Mouse (Mus musculus) small intestine, adult 2 months (tissue): ENCODE results near the gene Tcte3.

ENCODE experiments used
- CTCF ChIP-seq: fragments of 200-500 bp; IDR thresholded peaks from 2 replicates; pipeline ENCODE4 v1.5.1; 2012; ENCODE audit warnings: low read depth, mild to moderate bottlenecking, control low read depth, inconsistent platforms, low read length, moderate library complexity, mixed read lengths; ENCODE audit not compliant: insufficient replicate concordance, insufficient read length; ENCODE audit errors: extremely low read depth
- POLR2A ChIP-seq: fragments of 200-500 bp; IDR thresholded peaks from 2 replicates; pipeline ENCODE4 v1.6.1; 2012; ENCODE audit warnings: low read depth, mild to moderate bottlenecking, control low read depth, inconsistent platforms, low read length, moderate library complexity

GRCm38 (mm10) chr17:15059646-15060045 is 18.4 kb upstream of the Tcte3 start:
- TF ChIP-seq CTCF (no peak), POLR2A (no peak)
